Mouse (Mus musculus) cerebellum, postnatal 10 days (tissue): ENCODE measurements at regions not wholly inside any gene's neighbourhood (a gene's known extent, or its start where the extent isn't known, plus 50 kb on each side); places are given as distances from the start of the nearest gene placed in this dataset.

Experiments
- DNase-seq, 2 experiments: peaks; one replicate each; pipeline ENCODE4 v3.0.0; 2021; ENCODE audit warnings: mixed read lengths in 2 of 2

DNA sequence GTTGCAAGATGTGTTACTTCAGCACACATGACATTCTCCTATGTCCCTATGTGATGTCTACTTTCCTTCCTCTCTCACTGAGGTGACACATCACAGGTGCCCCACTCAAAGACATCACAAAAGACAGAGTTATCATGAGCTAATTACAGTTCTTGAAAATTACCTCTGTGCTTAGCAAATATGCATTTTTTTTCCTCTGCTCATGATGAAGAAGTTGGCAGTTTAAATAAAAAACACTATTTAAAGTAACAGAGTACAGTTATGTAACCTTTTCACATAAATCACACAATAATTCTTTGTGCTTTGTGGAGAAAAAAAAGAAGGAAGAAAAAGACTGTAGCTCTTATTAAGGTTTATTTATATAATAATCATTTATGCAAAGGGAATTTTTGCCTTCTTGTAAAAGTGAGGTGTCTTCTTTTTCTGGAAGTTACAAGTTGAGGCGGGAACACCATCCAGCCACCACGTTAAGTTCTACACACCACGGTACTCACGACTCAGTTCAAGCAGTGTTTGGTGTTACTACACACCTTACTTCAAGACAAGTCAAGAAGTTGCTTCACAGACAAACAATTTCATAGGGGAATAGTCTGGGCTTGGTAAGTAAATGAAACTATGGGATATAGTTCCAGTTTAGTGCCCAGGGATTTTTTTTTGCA lies 193.0 kb upstream of the Cited2 start:
- no peak for DNase-seq

DNA sequence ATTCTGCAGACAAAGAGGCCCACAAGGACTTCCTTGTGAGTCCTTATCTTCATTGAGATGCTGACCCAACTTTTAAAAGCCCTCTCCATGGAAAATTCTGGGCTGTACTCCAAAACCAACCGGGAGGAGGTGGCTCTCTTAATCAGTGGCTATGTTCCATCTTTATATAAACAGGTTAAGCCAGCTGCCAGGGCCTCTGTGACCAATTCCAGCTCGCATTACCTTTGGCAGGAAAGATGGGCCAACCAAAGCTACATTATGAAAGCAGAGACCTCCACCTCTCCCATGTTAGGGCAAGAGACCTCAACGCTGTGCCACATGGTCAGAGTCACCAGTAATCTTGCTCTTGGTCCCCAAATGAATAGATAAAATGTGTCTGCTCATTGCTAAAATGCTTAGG lies 192.0 kb upstream of the Cited2 start:
- DNase-seq: no peak

DNA sequence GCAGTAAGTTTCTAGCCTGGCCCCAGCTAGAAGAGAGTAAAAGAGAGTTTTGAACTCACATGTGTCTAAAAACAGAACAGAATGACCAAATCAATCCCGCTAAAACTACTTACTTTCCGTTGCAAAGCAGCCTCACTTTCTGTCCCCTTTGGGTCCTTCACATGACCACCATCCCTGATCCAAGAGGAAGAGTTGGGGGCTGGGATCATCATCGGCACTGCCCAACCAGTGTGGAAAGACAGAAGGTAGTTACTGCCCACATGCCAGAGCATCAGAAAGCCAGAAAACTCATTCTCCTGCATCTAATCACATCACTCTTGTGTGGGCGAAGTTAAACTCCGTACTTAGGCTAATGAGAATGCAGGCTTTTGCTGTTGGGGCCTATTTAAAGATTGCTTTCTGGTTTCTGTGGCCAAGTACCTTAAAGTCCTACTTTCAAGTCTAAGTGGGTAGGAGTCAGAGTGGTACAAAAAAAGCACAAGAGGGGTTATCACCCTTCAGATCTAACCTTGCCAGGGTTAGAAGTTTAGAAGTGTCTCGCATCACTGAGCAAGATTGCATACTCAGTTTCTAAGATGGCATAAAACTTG lies 184.0 kb upstream of the Cited2 start:
- DNase-seq: no peak

DNA sequence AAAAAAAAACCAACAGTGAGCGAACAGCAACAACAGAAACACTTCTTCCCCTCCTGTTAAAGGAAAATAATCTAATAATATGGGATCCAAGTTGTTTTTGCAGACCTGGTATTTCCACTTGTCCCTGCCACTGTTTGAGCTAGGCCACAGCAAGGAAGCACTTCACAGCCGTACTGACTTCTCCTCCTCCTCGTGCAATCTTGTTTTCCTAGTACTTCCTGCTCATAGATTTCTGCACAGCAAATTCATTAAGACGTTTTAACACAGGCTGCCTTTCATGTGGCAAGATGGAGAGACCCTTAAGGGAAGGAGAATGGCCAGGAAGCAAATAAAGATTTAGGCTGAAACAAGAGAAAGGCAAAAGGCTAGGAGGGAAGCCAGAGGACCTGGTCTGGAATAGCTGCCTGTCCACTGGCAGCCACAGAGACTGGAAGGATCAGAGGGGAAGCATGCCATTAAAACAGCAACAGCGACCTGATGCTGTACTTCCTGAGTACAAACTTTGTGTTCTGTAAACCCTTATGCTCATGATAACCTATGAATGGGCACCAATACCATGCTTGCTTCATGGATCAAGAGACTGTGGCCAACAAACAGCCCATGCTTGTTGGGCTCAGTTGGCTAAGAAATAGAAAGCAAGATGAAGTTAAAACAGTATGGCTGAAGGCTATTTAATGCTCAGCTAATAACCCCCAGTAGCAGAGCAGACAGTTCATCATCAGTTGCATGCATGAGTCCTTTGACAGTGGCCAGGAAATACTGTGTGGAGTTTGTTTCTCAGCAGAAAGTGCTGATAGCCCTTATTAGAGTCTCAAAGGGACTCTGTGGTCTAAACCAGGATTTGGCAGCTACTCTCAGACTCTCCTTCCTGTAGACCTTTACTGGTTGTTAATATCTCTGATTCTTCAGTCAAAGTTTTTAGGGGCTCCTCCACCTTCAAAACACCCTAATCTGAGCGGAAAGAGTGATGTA lies 182.3 kb upstream of the Cited2 start:
- DNase-seq: no peak

DNA sequence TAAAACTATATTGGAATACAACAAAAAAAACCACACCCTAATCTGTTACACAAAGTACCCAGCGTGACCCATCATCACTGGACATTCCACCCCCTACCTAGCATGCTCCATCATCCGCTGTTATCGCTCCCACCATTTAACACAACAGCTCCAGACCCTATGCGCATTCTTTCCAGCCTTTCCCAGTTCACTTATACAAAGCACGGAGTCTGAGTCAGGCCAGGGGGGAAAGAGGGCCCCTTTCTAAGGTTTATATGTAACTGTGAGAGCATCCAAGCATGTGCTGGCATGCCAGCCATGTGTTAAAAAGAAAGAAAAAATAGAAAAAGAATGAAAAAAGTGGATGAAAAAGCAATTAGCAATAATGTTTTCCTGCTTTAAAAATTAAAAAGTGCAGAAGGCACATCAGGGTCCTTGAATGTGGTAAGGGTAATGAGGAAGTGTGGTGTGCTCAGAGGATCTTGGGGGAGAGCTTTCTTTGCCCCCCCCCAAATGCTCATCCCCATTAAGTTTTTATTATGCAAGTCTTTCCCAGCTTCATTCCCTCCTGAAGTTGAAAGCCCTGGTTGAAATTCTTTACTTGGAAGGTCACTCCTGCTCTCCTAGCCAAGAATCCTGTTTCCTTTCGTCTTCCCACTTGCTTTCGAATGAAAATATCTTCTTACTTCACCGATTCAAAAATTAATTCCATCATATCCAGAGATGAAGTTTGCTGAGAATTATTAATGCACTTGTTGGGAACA lies 180.7 kb upstream of the Cited2 start:
- DNase-seq: no peak

DNA sequence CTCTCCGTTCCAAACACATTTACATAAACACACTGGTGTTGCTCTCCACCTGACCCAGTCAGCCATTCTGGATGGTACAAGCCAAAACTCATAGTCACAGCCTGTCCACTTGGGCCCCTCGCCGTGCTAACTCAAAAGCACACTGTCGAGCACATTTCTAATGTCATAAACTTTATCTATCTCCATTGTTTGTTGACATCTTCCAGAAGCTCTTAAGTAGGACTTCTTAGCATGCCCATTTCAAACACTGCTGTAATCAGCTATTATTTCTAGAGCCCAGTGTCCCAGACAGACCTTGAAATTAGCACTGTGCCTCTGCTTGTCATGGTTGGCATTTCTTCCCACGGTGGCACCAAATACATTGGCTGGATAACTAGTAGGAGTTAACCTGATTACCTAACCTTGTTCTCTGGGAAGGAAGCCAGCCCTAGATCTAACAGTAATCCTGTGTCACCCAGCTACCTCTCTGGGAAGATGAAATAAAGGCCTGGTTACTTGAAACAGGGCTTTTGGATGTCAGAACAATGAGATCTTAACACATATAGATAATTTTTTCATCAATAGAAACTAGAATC lies 180.1 kb upstream of the Cited2 start:
- DNase-seq: no peak

DNA sequence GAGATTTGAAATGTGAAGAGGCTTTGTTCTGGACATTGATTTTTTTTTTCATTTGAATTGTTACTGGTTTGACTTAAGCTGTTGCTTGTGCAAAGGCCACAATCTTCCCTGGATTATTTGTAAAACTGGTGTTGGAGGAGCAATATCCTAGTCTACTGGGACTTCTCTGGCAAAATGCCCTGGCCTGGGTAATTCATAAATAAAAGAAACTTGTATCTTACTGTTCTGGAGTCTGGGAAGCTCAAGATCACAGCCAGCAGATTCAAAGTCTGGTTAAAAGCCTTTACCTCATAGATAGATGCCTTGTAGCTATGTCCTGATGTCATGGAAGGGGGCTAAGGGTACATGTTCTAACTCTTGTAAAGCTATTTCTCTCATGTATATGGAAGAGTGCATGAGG lies 177.7 kb upstream of the Cited2 start:
- no peak for DNase-seq

DNA sequence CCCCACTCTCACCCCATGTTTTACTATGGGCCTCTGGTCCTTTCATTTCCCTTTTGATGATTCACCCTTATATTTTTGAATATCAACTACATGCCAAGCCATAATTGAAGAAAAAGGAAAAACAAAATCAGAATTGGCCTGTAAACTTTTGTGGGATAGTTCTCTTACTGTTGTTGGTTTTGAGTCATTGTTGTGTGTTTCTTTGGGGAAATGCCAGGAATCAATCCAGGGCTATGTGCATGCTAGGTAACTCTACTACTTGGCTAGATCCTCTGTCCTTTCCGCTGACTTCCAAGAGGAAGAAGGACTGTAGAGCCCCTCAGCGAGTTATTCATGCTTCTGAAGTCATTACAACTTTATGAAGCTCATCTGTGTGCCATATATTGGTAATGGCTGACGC lies 175.0 kb upstream of the Cited2 start:
- no peak for DNase-seq

DNA sequence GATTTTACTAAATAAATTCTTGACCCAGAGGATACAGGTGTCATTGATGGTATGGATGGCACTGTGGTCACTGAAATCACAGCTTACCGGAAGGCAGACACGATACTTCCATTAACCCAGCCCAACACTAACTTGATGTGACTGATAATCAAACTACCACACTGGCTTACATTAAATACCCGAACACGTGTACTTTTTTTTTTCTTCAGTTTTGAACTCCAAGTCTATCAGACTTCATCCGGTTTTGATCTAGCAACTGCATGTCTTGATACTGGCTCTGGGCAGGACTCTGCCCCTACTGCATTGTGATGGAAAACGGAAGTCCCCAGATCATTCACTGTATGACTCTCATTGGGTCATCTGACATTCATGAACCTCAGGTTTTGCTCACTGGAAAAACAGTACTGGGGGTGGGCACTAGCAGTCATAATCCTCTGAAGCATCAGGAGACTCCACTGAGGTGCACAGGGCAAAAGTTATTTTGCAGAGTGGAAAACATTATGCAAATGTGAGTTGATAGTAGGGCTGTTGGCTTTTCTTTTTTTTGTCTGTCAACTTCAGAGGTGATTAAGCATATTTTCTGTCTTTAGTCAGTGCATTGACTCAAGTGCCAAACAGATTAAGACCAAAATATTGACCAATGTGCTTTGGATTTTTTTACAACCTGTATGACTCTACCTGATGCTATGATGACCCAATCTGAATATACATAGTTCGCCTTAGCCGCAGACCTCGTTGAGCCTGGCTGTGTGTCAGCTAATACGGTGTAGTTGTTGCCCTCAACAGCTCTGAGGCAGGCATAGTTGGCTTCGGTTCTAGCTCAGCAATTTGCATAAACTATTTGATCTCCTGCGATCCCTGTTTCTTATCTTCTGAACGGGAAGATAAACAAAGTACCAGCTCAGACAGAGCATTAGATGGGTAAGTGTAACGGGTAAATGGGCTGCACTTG lies 174.1 kb upstream of the Cited2 start:
- DNase-seq: no peak

DNA sequence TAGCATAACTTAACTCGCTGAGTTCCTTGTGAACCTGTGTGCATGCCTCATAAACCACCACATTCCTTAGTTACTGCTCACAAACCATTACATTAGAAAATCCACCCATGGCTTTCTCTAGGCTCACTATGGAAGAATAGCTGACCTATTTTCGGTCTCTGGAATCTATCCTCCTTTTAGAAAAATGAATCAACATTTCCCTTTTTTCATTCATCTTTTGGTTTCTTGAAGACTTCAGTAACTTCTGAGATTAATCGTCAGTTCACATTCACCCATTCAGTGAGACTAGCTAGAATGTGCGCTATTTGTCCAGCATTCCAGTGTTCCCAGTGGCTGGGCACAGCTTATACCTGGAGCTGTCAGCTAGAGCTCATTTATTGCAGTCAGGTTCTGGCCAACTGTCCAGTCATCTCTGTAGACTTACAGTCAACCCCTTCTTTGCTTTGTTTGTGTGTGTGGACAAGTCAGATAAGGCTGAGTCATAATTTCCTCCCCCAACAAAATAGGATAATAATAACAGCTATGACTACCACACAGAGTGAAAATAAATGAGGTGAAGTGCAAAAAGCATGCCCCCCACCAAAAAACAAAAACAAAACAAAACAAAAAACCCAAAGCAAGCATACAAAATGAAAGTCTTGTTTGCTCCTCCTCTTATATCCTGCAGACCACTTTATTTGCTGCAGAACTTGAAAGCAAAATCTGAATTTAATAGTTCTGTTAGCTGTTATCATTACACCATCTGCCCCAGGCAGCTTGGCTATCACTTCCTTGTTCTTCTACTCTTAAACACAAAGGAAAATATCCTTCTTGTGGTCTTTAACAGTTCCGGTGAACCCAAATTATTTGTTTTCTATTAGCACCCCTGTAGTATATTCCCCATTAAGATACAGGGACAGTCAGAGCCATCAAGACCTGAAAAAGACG lies 173.0 kb upstream of the Cited2 start:
- DNase-seq: no peak

DNA sequence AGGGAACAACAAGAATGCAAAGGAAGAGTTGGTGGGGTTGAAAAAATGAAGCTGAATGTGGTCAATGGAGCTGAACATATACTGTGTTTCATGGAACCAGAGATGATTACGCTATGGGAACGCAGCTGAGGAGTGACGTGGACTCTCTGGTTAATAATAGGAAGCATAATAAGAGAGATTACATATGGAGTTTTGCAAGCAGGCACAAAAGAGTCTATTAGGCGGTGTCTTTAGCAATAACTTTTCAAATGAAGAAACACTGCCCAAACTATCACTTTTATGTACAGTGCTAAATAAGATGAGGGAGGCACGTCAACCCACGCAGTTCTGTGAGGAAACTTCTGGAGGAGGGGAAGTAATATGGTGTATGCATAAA lies 172.4 kb upstream of the Cited2 start:
- DNase-seq: no peak

DNA sequence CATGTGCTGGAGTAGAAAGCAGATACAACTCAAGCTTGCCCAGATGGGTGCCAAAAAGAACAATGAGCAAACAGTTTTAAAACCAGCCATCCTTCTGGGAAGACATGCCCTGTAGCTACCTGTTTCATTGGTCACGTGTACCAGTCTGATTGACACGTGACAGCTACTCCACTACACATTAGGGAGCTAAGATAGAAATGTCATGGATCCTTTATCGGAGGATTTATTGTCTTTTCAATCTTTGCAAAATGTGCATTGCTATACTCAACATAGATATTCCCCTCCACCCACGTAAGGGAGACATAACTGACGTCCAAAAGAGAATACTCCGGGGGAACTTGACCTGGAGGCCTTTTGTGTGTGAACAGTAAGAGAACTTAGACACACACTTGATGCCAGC lies 171.1 kb upstream of the Cited2 start:
- no peak for DNase-seq

DNA sequence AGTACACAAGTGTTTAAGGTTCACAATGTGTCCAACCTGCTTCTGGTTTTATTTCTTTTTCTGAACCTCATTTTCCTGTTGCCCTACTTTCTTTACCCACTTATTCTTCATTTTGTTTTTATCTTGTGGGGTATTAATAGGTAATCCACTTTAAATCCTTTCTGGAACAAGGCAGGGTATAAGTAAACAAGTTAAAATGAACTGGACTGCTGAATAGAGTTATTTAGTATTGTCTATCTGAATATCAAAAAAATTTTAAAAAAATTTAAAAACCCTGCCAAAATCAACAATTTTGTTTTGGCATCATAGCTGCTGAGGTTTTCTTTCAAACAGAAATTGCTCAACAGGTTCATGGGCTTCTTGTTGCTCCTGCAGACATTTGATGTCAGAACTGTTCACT lies 170.7 kb upstream of the Cited2 start:
- DNase-seq: no peak

DNA sequence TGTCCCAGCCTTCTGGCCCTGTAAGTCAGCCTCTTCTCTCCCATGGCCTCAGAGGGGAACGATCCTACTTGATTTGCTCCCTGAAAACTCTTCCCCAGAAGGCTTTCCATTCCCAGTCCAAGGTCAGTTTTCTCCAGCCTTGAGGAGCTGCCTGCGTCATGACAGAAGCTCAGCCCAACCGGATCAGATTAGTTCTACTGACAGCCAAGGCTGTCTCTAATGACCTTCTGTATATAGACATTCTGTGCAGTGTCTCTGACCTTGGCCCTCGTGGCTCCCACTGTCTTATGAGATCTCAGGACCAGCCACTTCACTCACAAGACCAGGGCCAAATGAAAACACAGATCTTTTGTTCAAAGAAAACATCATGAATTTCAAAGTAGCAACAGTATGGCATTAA lies 166.6 kb upstream of the Cited2 start:
- no peak for DNase-seq

DNA sequence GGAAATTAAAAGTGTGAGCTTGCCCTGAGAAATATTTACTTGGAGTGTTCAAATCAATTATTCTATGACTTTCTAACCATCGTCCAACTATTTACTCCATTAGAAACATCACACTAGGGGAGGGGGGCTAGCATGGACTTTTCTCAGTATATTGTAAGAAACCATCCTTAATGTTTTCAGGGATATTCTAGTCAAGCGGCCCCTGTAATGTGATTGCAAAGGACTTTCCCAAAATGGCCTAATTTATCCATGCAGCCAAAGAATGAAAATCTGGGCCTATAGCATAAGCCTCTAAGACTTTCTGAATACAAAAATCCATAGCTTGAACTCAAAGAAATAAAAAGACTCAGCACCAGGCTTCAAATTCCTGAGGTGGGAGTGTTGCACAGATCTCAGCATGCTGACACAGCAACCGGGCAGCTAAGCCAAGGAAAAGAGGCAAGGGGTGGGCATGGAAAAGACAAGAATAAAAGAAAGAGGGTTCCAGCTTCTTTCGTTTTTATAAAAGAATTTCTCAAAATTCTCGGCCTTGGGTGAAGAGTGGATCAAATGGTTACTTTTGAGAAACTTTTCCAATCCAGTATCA lies 163.6 kb upstream of the Cited2 start:
- DNase-seq: no peak

DNA sequence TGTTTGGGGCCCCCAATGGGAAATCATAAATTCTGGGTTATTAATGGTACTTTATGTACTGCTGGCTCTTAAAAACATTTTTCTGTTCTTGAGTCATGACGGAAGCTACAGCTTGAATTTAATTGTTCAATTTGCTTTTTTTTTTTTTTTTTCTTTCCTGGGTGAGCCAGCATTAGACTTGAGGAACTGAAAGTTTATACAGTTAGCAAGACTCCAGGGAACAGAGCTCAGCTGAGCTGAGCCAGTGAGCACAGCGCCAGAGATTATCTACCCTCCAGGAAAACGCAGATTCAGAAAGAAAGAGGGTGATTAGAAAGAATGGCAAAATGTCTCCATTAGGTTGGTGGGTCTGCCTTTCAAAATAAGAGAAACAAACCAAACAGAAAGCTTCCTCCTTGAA lies 163.0 kb upstream of the Cited2 start:
- no peak for DNase-seq

DNA sequence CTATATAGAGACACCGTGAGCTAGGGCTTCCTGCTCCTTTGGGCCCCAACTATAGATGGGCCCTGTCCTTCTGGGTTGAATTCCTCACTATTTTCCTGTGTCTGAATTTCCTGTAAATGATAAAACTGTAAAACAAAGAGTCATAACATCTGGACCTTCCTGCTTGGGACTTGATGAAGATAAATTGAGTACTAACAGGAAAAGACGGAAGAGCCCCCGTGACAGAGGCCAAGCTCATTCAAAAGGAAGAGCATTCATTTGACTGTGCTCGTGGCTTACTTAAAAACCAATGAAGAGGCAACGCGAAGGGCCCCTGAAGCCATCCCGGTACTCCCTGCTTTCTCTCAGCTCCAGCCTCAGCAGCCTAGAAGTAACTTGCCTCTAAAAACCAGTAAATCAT lies 161.6 kb upstream of the Cited2 start:
- no peak for DNase-seq

DNA sequence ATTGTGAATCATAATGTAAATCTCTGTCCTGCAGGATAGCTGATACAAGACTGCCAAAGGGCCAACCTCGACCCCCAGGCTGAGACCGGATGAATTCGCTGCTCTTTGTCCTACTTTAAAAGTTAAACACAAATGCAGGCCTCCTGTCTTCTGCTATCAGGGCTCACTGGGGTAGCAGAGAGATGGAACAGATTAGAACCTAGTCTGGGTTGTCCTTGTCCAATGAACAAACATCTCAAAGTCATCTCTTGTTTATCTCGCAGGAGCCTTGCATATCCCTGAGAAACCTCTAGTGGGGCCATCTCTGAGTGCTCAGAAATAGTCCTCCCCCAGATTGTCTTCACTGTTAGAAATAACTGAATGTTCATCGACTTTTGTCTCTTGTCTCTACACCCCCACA lies 161.0 kb upstream of the Cited2 start:
- DNase-seq: no peak

DNA sequence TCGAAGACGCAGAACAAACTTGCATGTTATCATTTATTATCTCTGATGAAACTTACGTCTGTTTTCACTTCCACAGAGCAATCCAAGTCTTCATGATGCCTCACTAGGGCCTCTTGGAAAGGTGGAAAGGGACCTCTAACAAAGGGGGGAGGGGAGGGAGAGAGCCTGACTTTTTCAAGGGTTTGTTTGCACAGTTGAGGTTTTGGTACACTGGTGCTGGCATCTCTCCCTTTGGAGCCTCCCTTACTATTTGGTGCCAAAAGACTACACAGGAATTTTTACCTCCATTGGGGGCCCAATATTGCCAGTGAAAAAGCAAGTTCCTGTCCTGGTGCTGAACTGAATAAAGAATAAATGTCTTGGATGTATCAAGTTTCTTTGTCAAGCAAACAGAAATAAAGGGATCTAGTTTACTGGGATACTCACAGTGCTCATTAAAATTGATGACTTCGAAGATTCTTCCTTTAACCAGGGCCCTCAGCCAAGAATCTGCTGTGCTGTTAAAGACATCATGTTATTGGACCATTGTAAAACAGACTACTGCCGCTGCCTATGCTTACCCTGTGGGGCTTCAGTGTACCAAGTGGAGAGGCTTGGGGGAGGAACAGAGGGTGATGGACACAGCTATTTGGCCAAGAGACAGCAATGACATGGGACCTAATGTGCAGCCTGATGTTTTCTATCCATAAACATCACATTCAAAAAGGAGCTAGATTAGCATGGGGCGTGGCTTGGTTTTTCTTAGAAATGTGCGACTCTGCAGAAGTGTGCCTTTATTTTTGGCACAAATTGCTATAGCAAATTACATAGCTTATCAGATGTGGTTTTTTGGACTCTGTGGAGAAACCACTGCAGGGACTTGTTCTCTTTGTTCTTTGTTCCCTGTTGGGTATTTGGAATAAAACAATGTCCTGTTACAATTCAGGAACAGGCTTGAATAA lies 160.3 kb upstream of the Cited2 start:
- peak; percentile 19 to 33 for DNase-seq
